Mouse (Mus musculus) CH12.LX (cell line): ENCODE measurements around the gene Kat7. TPM values are rescaled to one million over a fixed set of nuclear protein-coding genes. Genes with fewer than 3 reads are reported as not detected.

Experiments used
- DNase-seq: peaks from one replicate; pipeline ENCODE4 v3.0.0-alpha.2; 2013; ENCODE audit errors: extremely low read depth
- H3K27ac ChIP-seq: 2 replicates; pipeline ENCODE4 v1.5.1; 2012; ENCODE audit warnings: low read depth, mild to moderate bottlenecking, control low read depth, moderate library complexity; ENCODE audit not compliant: insufficient read depth
- H3K27me3 ChIP-seq: replicated peaks from 2 replicates; pipeline ENCODE3; 2012; ENCODE audit warnings: inconsistent platforms
- H3K36me3 ChIP-seq, 2 experiments: replicated peaks in 1 of 2; 2 replicates each; pipeline versions ENCODE3 to v1.6.1; 2012; ENCODE audit warnings: inconsistent platforms in 1 of 2, low read length in 1 of 2, mild to moderate bottlenecking in 1 of 2, mixed read lengths in 1 of 2, moderate library complexity in 1 of 2; ENCODE audit not compliant: control insufficient read depth in 1 of 2, insufficient read depth in 1 of 2
- H3K4me1 ChIP-seq, 2 experiments: 2 replicates each; pipeline ENCODE4 v1.6.1; 2012; ENCODE audit warnings: inconsistent platforms in 1 of 2, moderate library complexity in 1 of 2; ENCODE audit not compliant: insufficient read depth in 2 of 2, control insufficient read depth in 1 of 2
- H3K4me2 ChIP-seq: 2 replicates; pipeline ENCODE4 v1.6.1; 2012; ENCODE audit warnings: low read depth, mild to moderate bottlenecking, control low read depth; ENCODE audit not compliant: poor library complexity, insufficient read depth, severe bottlenecking
- H3K4me3 ChIP-seq, 3 experiments: fragments of 150-350 bp in 1 of 3; sonication (generic) in 1 of 3; replicated peaks in 1 of 3; 2 replicates each; pipeline versions ENCODE3 to v1.5.1; 2011 to 2012; ENCODE audit warnings: low read depth in 2 of 3, low read length in 2 of 3, mild to moderate bottlenecking in 2 of 3, moderate library complexity in 2 of 3, control low read depth in 1 of 3, improper control_type of control experiment in 1 of 3, inconsistent platforms in 1 of 3, mixed read lengths in 1 of 3; ENCODE audit not compliant: poor library complexity in 1 of 3
- H3K79me2 ChIP-seq: replicated peaks from 2 replicates; pipeline ENCODE4 v1.6.1; 2012; ENCODE audit warnings: mild to moderate bottlenecking, moderate library complexity; ENCODE audit not compliant: control insufficient read depth, poor library complexity, insufficient read depth, severe bottlenecking; ENCODE audit errors: extremely low read depth
- H3K9ac ChIP-seq: 2 replicates; pipeline ENCODE4 v1.6.1; 2012; ENCODE audit warnings: low read depth, mild to moderate bottlenecking, control low read depth, moderate library complexity; ENCODE audit not compliant: insufficient read depth
- H3K9me3 ChIP-seq: replicated peaks from 2 replicates; pipeline ENCODE3; 2012; ENCODE audit warnings: low read length, inconsistent platforms, mixed read lengths
- CHD2 ChIP-seq: IDR thresholded peaks from 2 replicates; pipeline ENCODE4 v1.6.1; 2011; ENCODE audit warnings: low read length, improper control_type of control experiment
- E2F4 ChIP-seq: IDR thresholded peaks from 2 replicates; pipeline ENCODE4 v1.6.1; 2011; ENCODE audit warnings: low read depth, low read length, improper control_type of control experiment; ENCODE audit not compliant: insufficient replicate concordance
- EP300 ChIP-seq: IDR thresholded peaks from 2 replicates; pipeline ENCODE4 v1.6.1; 2011; ENCODE audit warnings: low read length, improper control_type of control experiment
- HCFC1 ChIP-seq: IDR thresholded peaks from 2 replicates; pipeline ENCODE4 v1.6.1; 2012; ENCODE audit warnings: low read depth, mild to moderate bottlenecking, inconsistent platforms, low read length, improper control_type of control experiment
- KAT2A ChIP-seq: IDR thresholded peaks from 2 replicates; pipeline ENCODE4 v1.6.1; 2012; ENCODE audit warnings: low read length, improper control_type of control experiment, inconsistent platforms; ENCODE audit not compliant: insufficient replicate concordance
- MAFK ChIP-seq: IDR thresholded peaks from 2 replicates; pipeline ENCODE4 v1.6.1; 2011; ENCODE audit warnings: low read length, improper control_type of control experiment; ENCODE audit not compliant: insufficient replicate concordance
- MAZ ChIP-seq: IDR thresholded peaks from 2 replicates; pipeline ENCODE4 v1.6.1; 2012; ENCODE audit warnings: low read depth, mild to moderate bottlenecking, inconsistent platforms, low read length, improper control_type of control experiment, moderate library complexity
- NELFE ChIP-seq: IDR thresholded peaks from 2 replicates; pipeline ENCODE4 v1.6.1; 2011; ENCODE audit warnings: low read depth, low read length, improper control_type of control experiment
- POLR2A ChIP-seq: IDR thresholded peaks from 2 replicates; pipeline ENCODE4 v1.6.1; 2011; ENCODE audit warnings: low read depth, mild to moderate bottlenecking, improper control_type of control experiment, low read length
- RAD21 ChIP-seq: IDR thresholded peaks from 2 replicates; pipeline ENCODE4 v1.6.1; 2011; ENCODE audit warnings: low read depth, mild to moderate bottlenecking, low read length, improper control_type of control experiment, moderate library complexity
- TBP ChIP-seq: conservative IDR thresholded peaks from 2 replicates; pipeline ENCODE4 v1.6.1; 2011; ENCODE audit warnings: low read depth, low read length, improper control_type of control experiment
- UBTF ChIP-seq: IDR thresholded peaks from 2 replicates; pipeline ENCODE4 v1.6.1; 2012; ENCODE audit warnings: low read depth, mild to moderate bottlenecking, inconsistent platforms, low read length, improper control_type of control experiment, moderate library complexity
- USF1 ChIP-seq: IDR thresholded peaks from 2 replicates; pipeline ENCODE4 v1.6.1; 2014; ENCODE audit warnings: low read depth, mild to moderate bottlenecking, inconsistent platforms, low read length, improper control_type of control experiment
- USF2 ChIP-seq: conservative IDR thresholded peaks from 2 replicates; pipeline ENCODE4 v1.6.1; 2011; ENCODE audit warnings: low read depth, low read length, improper control_type of control experiment
- ZKSCAN1 ChIP-seq: IDR thresholded peaks from 2 replicates; pipeline ENCODE4 v1.6.1; 2012; ENCODE audit warnings: low read depth, inconsistent platforms, low read length, improper control_type of control experiment, borderline replicate concordance
- ZMIZ1 ChIP-seq: IDR thresholded peaks from 2 replicates; pipeline ENCODE4 v1.6.1; 2012; ENCODE audit warnings: low read depth, mild to moderate bottlenecking, inconsistent platforms, low read length, improper control_type of control experiment
- dilution Hi-C: fragments of 300-500 bp; cut with MboI; formaldehyde crosslinking; loops from 2 replicates; pipeline ENCODE4 v1.14.3; 2020; ENCODE audit warnings: low sequenced_read_pairs; ENCODE audit not compliant: extremely low pct_unique_long_range_greater_than_20kb, extremely low pct_ligation_motif_present
- in situ Hi-C: fragments of 300-500 bp; cut with MboI; formaldehyde crosslinking; loops from 3 replicates; pipeline ENCODE4 v1.14.3; 2019; ENCODE audit warnings: low sequenced_read_pairs, low pct_ligation_motif_present, low pct_unique_long_range_greater_than_20kb, mixed read lengths
- polyA plus RNA-seq: library from polyadenylated mRNA; unstranded; fragments of >175 nt; gene quantifications from 2 replicates; pipeline ENCODE4 v1.2.1, GENCODE M21; 2012; ENCODE audit warnings: low read depth; ENCODE audit not compliant: insufficient read length
- total RNA-seq, 2 experiments: library from RNA; depleted of rRNA; stranded (reverse); fragments of 300-350 nt in 1 of 2; fragments of >200 nt in 1 of 2; gene quantifications; 2 replicates each; pipeline ENCODE4 v1.2.3; 2012 to 2014

The Kat7 gene
- total and polyA plus RNA-seq, 3 experiments, result 59.5 to 90.2 (median 66.7) TPM

DNA sequence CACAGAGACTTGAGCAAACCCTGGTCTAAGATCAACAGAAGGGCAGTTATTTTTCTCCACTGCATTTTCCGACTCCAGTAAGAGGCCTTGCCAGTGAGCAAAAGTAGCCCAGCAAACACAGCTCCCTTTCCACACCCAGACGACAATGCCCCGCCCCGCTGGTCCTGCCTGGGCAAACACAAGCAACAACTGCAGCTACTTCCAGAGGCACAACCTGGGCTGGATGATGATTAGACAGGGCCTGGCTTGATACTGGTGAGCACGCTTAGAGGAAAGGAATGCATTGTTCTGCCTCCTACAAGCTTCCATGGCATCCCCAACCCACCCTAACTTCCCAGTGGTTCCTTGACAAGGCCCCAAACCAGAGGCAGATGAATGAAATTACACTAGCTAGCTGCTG is 36.4 kb downstream of the Kat7 start:
- peaks cover 91 to 100% of the 10 kb centered on the region in 2 experiments for H3K36me3 ChIP-seq
- no peaks in the 10 kb centered on the region for H3K9me3 ChIP-seq
- no peak for DNase-seq
- H3K4me1 ChIP-seq, result peaks cover 0 to 5% of the 10 kb centered on the region in 2 experiments; a peak in 2 of 4 replicates
- in situ Hi-C loops, result no loop called here
- H3K27ac ChIP-seq, result no peak overlapping the region
- no peak for TF ChIP-seq RAD21
- TF ChIP-seq POLR2A, result no peak; the same call in 1 of the 2 replicates
- no peak for TF ChIP-seq MAFK
- no peak for TF ChIP-seq MAZ
- TF ChIP-seq TBP, result no peak
- TF ChIP-seq E2F4, result no peak
- no peak for TF ChIP-seq NELFE
- TF ChIP-seq USF2, result no peak
- no peak for TF ChIP-seq HCFC1
- no peak for TF ChIP-seq EP300
- no peak for TF ChIP-seq KAT2A
- no peak for TF ChIP-seq ZKSCAN1
- no peak for TF ChIP-seq UBTF
- TF ChIP-seq ZMIZ1, result no peak
- no peak for TF ChIP-seq USF1
- TF ChIP-seq CHD2, result no peak
- no peak overlapping the region for H3K4me3 ChIP-seq
- dilution Hi-C loops, result no loop called here
- no peaks in the 10 kb centered on the region for H3K27me3 ChIP-seq
- no peak overlapping the region for H3K4me2 ChIP-seq
- H3K79me2 ChIP-seq, result no peaks in the 10 kb centered on the region
- H3K9ac ChIP-seq, result no peak overlapping the region

DNA sequence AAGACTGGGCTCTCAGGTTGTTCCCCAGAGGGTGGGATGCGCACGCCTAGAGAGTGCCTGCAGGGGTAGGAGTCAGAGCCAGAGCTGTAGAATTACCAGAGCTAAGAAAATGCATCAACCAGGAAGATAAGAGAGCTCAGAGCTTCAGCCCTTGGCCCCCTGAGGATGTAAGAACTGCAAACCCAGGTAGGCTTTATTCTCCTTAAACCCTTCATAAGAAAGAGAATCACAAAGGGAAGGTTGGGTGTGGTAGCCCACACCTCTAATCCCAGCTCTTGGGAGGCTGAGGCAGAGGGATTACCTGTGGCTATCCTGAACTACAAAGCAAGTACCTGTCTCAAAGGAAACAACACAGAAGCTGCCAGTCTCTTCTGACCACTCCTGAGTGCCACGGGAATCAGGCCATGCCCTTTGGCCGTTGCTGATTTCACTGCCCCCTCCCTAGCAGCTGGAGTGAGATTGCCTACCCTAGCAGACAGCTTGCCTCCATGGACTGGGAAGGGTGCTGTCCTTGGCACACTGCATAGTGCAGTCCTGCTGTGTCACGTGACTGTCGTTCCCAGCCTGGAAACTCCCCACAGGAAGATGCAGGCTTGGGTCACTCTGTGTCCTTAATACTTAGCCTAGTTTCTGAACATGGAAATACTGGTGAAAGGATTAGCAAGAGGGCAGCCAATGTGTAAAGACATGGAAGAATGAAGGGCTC is 43.4 kb downstream of the Kat7 start:
- TF ChIP-seq HCFC1 (no peak), USF1 (no peak)
- DNase-seq, result no peak
- dilution Hi-C loops (no loop called here), in situ Hi-C loops (no loop called here)
- H3K79me2 ChIP-seq, result no peaks in the 10 kb centered on the region
- no peaks in the 10 kb centered on the region for H3K9me3 ChIP-seq
- H3K36me3 ChIP-seq, result peaks cover 50 to 72% of the 10 kb centered on the region in 2 experiments
- H3K4me3 ChIP-seq, result no peak overlapping the region
- no peak overlapping the region for H3K9ac ChIP-seq
- no peak overlapping the region for H3K27ac ChIP-seq
- peaks cover 3 to 13% of the 10 kb centered on the region in 2 experiments for H3K4me1 ChIP-seq
- H3K27me3 ChIP-seq, result no peaks in the 10 kb centered on the region
- no peak overlapping the region for H3K4me2 ChIP-seq
